Mouse (Mus musculus): ENCODE data around the gene Ttll7. TPM values are rescaled to one million over a fixed set of nuclear protein-coding genes. Genes with fewer than 3 reads are reported as not detected.

Ttll7 gene
- polyA plus RNA-seq, 2 experiments from 2014 or later: not detected

DNA sequence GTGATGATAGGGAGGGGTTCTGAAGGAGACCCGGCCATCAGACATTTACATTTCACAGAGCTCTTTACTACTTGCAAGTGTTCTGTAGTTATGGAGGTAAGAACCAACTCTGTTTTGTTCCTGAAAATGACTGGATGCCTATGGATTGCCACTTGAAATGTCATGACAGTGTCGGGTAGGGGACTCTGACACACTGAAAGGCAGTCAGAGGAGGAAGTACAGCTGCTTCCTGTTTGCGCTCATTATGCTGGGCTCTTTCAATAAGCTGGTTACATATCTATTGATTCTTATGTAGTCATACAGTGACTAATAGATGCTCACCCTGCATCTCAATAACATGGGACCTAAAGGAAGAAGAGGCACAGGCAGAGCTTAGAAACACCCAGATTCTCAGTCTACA lies 148.8 kb downstream of the Ttll7 start:
- ATAC-seq: no peak

DNA sequence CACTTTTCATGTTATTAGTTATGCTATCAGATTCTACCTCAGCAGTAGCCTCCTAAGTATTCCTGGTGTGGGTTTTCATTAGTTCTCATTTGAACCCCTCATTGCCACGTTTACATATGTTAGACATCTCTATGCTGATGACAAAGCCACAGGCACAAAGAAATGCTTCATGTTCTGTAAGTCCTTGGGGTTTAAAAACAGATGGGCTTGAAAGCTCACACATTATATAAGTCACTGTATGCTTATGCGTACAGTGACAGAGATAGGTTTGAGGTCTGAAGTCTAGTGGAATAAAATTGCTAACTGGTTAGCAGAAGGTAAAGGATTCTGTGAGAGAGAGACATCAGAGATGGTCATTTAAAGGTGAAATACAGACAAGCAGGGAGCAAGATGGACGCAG lies 149.4 kb downstream of the Ttll7 start:
- ATAC-seq: no peak

DNA sequence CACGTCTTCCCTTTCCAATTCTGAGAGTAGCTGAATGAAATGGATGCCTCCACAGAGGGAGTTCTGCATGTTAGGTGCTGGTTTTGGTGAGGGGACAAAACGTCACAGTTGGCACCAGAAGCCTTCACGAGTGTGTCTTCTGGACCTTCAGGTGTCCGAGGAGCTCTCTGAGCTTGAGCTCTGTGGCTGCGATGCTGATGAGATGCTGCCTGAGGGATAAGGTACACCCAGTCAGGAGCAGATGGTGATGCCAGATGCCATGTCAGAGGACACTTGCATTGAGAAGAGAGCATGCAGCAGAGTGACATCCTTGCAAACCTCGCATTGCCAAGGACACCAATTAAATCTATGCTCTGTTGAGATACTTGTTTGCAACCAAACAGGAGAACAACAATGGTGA lies 164.3 kb downstream of the Ttll7 start:
- ATAC-seq: no peak

DNA sequence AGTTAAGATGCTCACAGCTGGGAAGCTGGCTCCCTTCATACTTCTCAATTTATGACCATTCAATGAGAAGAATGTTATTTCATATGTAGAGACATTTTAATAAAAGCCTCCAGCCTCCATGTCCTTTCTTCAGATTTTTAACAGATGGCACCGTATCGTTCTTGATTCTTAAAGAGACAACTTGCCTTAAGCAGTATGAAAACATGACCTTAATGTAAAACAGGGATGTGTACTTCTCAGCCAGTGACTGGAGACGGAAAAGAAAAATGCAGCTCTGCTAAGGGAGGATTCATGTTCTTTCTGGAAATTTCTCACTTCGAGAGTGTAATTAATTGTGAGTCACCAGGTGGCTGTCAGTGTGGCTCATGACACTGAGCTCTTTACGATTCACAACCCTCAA lies 167.3 kb downstream of the Ttll7 start:
- no peak for ATAC-seq

DNA sequence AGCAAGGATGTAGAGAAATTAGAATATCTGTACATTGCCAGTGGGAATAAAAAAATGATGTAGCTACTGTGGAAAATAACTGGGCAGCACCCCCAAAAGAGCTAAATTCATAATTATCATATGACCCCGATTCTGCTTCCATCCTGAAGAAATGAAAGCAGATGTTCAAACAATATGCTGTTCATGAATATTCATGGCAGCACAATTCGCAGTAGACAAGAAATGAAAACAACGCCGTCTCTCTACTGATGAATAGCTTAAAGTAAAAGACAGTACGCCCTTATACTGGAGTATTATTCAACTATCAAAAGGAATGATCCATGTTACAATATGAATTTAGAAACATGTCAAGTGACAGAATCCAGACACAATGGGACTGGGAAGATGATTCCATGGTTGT lies 174.1 kb downstream of the Ttll7 start:
- no peak for ATAC-seq

DNA sequence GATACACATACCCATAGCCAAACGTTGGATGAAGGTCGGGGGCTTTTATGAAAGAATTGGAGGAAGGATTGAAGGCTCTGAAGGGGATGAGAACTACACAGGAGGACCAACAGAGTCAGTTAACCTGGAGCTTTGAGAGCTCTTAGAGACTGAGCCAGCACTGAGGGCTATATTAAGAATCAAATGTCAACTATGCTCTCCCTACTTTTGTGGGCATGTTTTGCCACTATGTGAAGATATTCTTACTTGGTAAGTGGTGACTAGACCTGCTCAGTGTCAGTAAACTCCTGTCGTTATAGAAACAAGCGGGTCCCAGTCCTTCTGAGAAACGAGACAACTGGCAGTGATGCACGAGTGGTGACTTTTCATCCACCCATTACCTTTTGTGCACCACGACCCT lies 176.2 kb downstream of the Ttll7 start:
- no peak for ATAC-seq

DNA sequence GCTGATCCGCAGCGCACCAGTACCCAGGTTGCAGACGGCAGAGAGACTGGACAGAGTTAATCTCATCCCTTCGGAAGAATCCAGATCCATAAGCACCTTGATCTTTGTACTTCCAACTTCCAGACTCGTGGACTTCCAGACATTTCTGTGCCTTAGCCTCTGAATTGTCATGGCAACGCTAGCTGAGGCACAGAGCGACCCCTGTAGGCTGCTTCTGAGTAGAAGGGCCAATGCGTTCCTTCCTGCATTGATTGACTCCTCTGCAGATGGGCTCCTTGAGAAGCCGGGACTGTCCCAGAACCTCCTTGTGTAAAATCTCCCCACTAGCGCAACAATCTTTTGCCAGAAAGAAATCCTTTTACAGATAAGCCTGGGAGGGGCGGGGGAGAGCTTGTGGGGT lies 177.6 kb downstream of the Ttll7 start:
- ATAC-seq: no peak

DNA sequence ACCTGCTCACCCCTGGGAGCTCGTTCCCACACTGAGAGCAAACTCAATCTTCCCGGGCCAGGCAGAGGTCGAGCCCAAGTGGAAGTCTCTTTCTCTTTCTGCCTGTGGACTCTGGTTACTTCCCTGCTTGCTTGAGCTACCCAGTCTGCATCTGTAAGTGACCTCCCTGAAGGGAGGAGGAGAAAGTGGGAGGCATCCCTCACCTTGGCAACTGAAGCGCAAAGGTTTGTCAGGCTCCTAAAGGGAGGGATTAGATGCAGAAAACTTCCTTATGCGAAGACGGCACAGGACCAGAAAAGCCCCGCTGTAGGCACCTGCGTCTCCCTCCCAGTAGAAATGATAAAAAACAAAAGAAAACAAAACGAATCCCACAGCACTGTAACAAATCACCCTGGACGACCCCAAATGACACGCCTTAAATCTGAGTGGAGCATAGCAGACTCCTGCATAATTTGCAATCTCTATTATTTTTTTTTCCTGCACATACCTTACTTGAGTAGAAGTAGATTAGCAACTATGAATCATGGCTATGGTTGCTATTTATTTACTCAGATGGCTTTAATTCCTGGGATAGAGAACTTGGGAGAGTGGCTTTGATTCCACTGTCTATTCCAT lies 178.2 kb downstream of the Ttll7 start:
- ATAC-seq: no peak

Other genes starting within 250 kb of the Ttll7 start
- not detected for gene Dnase2b, start 236.8 kb upstream of the Ttll7 start, polyA plus RNA-seq (2017; shearing (Covaris generic))
- not detected for gene 4930503B20Rik, start 201.1 kb upstream of the Ttll7 start, polyA plus RNA-seq (2017; shearing (Covaris generic))
- gene Samd13, start 166.8 kb upstream of the Ttll7 start, polyA plus RNA-seq (2017; shearing (Covaris generic)): under 1 TPM in 1 of 2 experiments, not detected in 1; 0.21 TPM
- 100 to 1,000 TPM; 127 to 144 TPM for gene Prkacb, start 39.4 kb upstream of the Ttll7 start, polyA plus RNA-seq (2017; shearing (Covaris generic))

Measured in activated CD4-positive, CD25-positive, alpha-beta regulatory T cell, adult 4 months (primary cell).